Mouse (Mus musculus) layer of hippocampus, postnatal 10 days (tissue): ENCODE results near the gene C530008M17Rik. TPM values are rescaled to one million over a fixed set of nuclear protein-coding genes. Genes with fewer than 3 reads are reported as not detected.

Experiments used
- DNase-seq, 2 experiments: peaks; one replicate each; pipeline ENCODE4 v3.0.0; 2021; ENCODE audit warnings: low spot score in 2 of 2
- long read RNA-seq: library from polyadenylated mRNA; stranded (forward); transcript quantifications from one replicate; pipeline ENCODE4 v2.0.0, GENCODE M21; 2023
- total RNA-seq, 2 experiments: library from RNA; stranded (reverse); gene quantifications; 2 replicates each; pipeline ENCODE4 v1.2.3; 2021

C530008M17Rik gene
- total RNA-seq: 100 to 1,000 TPM; 197 to 205 TPM
- long read RNA-seq, partial matches to known transcripts: 8 of 27 reads
- long read RNA-seq, other reads (novel, unspliced or antisense): 19 of 27 reads

DNA sequence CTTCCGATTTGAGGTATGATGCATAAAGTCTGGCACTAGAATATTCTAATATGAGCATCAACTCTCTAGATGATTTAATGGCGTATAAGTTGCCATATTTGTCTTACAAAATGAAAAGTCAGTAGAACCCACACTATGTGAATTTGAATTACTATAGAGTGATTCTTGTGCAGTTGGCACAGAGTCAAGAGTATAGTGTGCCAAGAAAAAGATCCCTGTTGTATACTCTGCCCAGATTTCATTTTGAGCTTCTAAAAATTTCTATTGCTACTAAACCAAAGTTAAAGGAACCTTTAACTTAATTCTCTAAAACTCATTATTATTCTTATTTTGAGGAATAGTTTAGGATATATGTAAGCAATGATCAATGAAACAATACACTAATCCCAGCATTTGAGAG, at the start of gene C530008M17Rik:
TSS of gene C530008M17Rik (plus strand) at position 301 of the 400 bp plus-strand sequence.
- no peak for DNase-seq

GRCm38 (mm10) chr5:76609702-76610370, 46.5 kb upstream of the C530008M17Rik start:
- DNase-seq: no peak

- no peak for DNase-seq
These were observed 43.3 kb upstream of the C530008M17Rik start for GRCm38 (mm10) chr5:76612867-76613499.

GRCm38 (mm10) chr5:76615276-76615675, 41.0 kb upstream of the C530008M17Rik start:
- peak; percentile 17 to 22 for DNase-seq

GRCm38 (mm10) chr5:76616196-76616747, 40.0 kb upstream of the C530008M17Rik start:
- DNase-seq: no peak

DNA sequence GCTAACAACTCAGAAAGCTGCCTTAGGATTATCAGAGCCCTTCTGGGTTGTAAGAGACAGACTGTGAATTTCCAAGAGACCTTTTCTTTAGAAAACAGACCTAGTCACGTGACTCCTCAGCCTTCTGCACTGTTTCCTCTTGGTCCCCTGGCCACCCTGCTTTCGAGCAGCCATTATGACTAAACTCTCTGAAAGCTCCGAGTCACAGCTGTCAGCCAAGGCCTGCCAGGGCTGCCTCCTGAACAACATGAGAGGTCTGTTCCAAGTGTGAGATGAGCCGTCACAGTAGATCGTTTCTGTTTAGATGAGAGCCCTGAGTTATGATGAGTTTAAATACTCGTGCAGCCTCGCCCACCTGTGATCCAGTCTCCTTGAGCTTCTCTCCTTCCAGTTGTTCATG, 37.6 kb upstream of the C530008M17Rik start:
- peak; percentile 25 to 37 for DNase-seq

DNA sequence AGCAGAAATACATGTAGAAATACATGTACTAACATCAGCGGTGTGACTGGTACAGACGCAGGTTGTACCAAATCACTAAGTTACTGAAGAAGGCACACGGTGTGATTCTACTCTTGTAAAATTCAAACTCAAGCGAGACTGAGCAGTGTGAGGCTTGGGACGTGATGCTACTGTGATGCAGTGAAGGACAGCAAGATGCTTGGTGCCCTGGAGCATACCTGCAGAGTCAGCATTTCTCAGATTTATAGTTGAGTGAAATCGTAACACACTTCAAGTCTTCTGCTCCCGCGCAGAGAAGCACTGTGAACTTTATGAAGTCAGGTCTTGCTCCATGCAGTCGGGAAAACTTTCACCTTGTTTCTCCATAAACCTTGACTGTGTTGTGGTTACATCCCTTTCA, 32.6 kb upstream of the C530008M17Rik start:
- no peak for DNase-seq

DNA sequence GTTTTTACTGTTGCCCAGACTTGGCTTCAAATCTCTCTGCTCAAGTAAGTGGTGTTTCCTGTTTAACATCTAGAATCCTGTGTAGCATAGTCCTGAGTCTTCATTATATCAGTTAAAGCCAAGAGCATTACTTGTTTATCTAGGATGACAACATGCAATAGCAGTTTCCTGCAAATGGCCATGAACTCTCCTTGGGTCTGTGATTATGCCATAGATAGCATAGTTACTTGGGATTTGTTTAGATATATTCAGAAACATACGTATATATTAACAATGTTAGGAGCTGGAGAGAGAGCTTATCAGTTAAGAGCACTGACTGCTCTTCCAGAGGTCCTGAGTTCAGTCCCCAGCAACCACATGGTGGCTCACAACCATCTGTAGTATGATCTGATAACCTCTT, 28.5 kb upstream of the C530008M17Rik start:
- DNase-seq: no peak

DNA sequence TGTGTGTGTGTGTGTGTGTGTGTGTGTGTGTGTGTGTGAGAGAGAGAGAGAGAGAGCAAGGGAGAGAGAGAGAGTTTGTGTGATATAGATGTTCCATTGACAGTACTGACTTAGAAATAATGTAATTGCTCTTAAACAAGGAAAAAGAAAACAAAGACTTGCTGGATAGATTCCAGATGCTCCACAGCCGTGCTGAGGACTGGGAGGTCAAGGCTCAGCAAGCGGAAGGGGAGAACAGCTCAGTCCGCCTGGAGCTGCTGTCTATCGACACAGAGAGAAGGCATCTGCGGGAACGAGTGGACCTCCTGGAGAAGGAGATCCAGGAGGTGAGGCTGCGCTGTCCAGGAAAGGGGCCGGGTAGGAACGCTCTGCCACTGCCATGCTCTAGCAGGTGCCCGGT, 22.3 kb upstream of the C530008M17Rik start:
- no peak for DNase-seq

DNA sequence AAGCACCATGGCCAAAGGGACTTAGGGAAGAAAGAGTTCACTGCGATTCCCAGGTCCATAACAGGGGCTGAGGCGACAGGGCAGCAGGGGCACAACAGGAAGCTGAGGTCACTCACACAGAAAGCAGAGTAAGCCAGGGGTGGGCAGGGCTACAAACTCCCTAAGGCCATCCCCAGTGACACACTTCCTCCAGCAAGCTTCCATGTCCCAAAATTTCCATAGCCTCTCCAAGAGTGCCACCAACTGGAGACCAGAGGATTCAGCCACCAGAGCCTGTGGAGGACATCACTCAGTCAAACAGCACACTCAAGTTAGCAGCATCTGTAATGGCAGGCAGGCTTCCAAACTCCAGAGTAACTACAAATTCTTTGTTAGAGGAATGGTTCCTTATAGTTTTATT, 20.7 kb upstream of the C530008M17Rik start:
- no peak for DNase-seq

- DNase-seq: no peak
These were observed 14.2 kb upstream of the C530008M17Rik start for GRCm38 (mm10) chr5:76642076-76642475.

GRCm38 (mm10) chr5:76644234-76644633, 12.1 kb upstream of the C530008M17Rik start:
- no peak for DNase-seq

GRCm38 (mm10) chr5:76645091-76645868, 11.0 kb upstream of the C530008M17Rik start:
- DNase-seq: no peak

DNA sequence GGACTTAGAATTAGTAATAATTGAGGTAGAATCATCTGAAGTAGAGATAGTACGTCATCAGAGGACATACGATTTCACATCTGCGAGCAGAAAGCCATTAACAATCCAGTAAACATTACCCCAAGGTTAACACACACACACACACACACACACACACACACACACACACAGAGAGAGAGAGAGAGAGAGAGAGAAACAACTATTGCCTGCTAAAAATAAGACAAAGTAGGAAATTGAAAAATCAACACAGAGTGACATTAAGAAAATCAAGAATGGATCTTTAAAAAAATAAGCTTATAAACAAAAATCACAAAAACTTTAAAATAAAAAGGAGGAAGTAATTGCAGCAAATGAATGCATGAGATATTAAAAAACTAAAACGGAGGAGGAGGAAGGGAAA, 6.4 kb upstream of the C530008M17Rik start:
- no peak for DNase-seq

GRCm38 (mm10) chr5:76651151-76651725, 5.1 kb upstream of the C530008M17Rik start:
- DNase-seq: no peak

GRCm38 (mm10) chr5:76657245-76658083, 1.2 kb downstream of the C530008M17Rik start:
- DNase-seq: peak; percentile 69 to 84

- DNase-seq: peak in 1 of 2 experiments; percentile 45
These were observed 2.0 kb downstream of the C530008M17Rik start for GRCm38 (mm10) chr5:76658084-76658934.

GRCm38 (mm10) chr5:76659958-76660635, 3.8 kb downstream of the C530008M17Rik start:
- DNase-seq: no peak

DNA sequence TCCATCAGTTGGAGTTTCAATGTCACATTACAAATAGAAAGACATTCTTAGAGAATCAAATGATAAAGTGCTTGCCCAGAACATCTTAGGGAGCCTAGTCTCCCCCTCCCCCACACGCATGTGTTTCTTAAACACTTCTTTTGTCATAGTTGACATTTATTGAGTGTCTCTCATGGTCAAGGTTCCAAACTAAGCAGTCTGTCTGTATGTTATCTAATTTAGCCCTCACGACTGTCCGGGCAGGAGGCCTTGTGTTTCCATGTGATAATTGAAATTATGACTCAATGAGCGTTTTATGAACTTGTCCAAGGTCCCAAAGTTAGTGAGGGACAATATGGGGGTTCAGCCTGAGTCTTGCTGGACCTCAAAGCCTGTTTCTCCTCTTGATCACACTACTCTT, 5.0 kb downstream of the C530008M17Rik start:
- DNase-seq: no peak
